Mouse (Mus musculus) hindbrain, embryonic 11.5 days (tissue): ENCODE results near the gene Sgf29. TPM values are rescaled to one million over a fixed set of nuclear protein-coding genes. Genes with fewer than 3 reads are reported as not detected.
A peak's percentile ranks its signal among the peaks of the same experiment; 100 is the strongest.

Experiments
- ATAC-seq: fragments of 200-750 bp; cut with Nextera tagmentation; 2 replicates; pipeline ENCODE4 v1.8.0; 2017; ENCODE audit warnings: mild to moderate bottlenecking, moderate TSS enrichment, moderate library complexity; ENCODE audit not compliant: low FRiP score
- DNase-seq: peaks from one replicate; pipeline ENCODE4 v3.0.0-alpha.2; 2015; ENCODE audit warnings: low spot score
- H3K27ac ChIP-seq: fragments of 300-500 bp; sonication (generic); 2 replicates; pipeline ENCODE4 v1.5.1; 2014; ENCODE audit warnings: mild to moderate bottlenecking, low read depth, low read length
- H3K27me3 ChIP-seq: fragments of 300-500 bp; sonication (generic); 2 replicates; pipeline ENCODE4 v1.6.1; 2014; ENCODE audit warnings: mild to moderate bottlenecking, low read length, moderate library complexity, mixed read lengths; ENCODE audit not compliant: control insufficient read depth, insufficient read depth
- H3K36me3 ChIP-seq: fragments of 300-500 bp; sonication (generic); 2 replicates; pipeline ENCODE4 v1.6.1; 2014; ENCODE audit warnings: mild to moderate bottlenecking, low read length, moderate library complexity, mixed read lengths; ENCODE audit not compliant: control insufficient read depth, insufficient read depth
- H3K4me1 ChIP-seq: fragments of 300-500 bp; sonication (generic); replicated peaks from 2 replicates; pipeline ENCODE4 v1.6.1; 2014; ENCODE audit warnings: low read length, mixed read lengths; ENCODE audit not compliant: control insufficient read depth, insufficient read depth
- H3K4me2 ChIP-seq: fragments of 300-500 bp; sonication (generic); replicated peaks from 2 replicates; pipeline ENCODE4 v1.6.1; 2014; ENCODE audit warnings: mild to moderate bottlenecking, low read depth, low read length
- H3K4me3 ChIP-seq: fragments of 300-500 bp; sonication (generic); 2 replicates; pipeline ENCODE4 v1.5.1; 2014; ENCODE audit warnings: low read depth, low read length
- H3K9ac ChIP-seq: fragments of 300-500 bp; sonication (generic); 2 replicates; pipeline ENCODE4 v1.6.1; 2014; ENCODE audit warnings: low read depth, low read length
- H3K9me3 ChIP-seq: fragments of 300-500 bp; sonication (generic); 2 replicates; pipeline ENCODE4 v1.6.1; 2016; ENCODE audit warnings: low read length; ENCODE audit not compliant: control insufficient read depth
- WGBS: fragments of 180-500 bp; shearing (Covaris S2); extraction: QIAGEN DNeasy Blood & Tissue Kit; methylation state at CpG from one replicate; pipeline ENCODE4 v1.1.7; 2014; 5-methylcytosine and 5-hydroxymethylcytosine counted together
- polyA plus RNA-seq: library from polyadenylated mRNA; unstranded; fragments of >200 nt; fragmentation: Nextera tagmentation; extraction: Ambion mirVana; gene quantifications from 2 replicates; pipeline ENCODE4 v1.2.1, GENCODE M21; 2014

Sgf29 gene
- polyA plus RNA-seq, 1 experiment from 2014 or later = 49.3 TPM

DNA sequence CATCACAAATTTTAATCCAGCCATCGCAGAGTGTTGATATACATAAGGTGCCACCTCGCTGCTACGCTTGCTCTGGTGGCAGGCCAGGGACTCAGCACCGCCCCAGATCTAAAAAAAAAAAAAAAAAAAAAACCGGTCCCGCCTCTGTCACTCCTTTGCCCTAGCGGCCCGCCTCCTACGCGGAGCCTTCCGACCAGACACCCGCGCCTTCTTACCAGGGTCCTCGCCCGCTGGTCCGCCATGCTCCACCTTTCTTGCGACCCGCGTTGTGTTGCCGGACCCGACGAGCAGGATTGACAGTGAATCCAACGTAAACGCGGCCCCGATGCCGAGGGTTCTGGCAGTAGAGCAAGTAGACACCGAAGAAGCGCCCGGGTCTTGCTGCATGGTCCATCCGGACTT lies 46.1 kb downstream of the Sgf29 start, which contains the start of gene Bola2:
Bola2 (plus strand) TSS at position 192 of the 402 bp plus-strand sequence.
- peak; percentile 55 for ATAC-seq
- H3K4me3 ChIP-seq = peak within 1 kb of the TSS; percentile 83
- H3K4me1 ChIP-seq = peaks cover 9% of the 10 kb centered on the region
- H3K9me3 ChIP-seq = no peaks in the 10 kb centered on the region
- peak within 1 kb of the TSS; percentile 87 for H3K4me2 ChIP-seq
- peak within 1 kb of the TSS; percentile 92 for H3K27ac ChIP-seq
- H3K27me3 ChIP-seq = no peaks in the 10 kb centered on the region
- peak within 1 kb of the TSS; percentile 86 for H3K9ac ChIP-seq
- WGBS = under 1% methylated on average over 31 of the region's 31 CpGs
- no peak for DNase-seq
- H3K36me3 ChIP-seq = peaks cover 5% of the 10 kb centered on the region; the same call in 1 of the 2 replicates

DNA sequence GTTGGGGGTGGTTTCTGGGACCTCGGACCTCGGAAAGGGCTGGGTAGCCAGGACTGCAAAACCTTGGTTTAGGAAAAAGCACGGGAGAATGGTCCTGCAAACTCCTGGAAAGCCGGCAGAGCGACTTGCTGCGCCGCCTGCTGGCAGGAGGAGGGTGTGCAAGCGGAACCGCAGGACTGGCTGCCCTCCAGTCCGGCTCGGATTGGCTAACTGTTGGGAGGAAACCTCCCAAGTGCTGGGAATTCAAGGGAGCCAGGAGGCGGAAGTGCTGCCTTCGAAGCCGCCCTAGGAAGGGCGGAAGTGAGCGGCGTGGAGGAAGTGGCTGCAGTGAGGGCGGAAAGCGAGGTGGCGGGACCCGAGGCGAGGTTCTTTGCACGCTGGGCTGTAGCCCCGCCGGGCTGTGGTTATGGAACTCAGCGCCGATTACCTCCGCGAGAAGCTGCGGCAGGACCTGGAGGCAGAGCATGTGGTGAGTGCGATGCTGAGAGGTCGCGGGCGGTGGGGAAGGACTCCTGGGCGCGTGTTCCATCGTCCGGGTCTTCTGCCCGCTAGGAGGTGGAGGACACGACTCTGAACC lies 46.6 kb downstream of the Sgf29 start, which contains the start of gene Slx1b:
Slx1b (minus strand) TSS at position 154 of the 577 bp plus-strand sequence.
- H3K9ac ChIP-seq = peak within 1 kb of the TSS; percentile 86
- 1% methylated on average over 37 of the region's 40 CpGs for WGBS
- peak; percentile 97 for DNase-seq
- H3K4me3 ChIP-seq = peak within 1 kb of the TSS; percentile 83
- H3K27ac ChIP-seq = peak within 1 kb of the TSS; percentile 92
- no peaks in the 10 kb centered on the region for H3K9me3 ChIP-seq
- H3K4me2 ChIP-seq = peak within 1 kb of the TSS; percentile 87
- peak; percentile 95 for ATAC-seq
- H3K4me1 ChIP-seq = peaks cover 9% of the 10 kb centered on the region
- H3K36me3 ChIP-seq = peaks cover 4% of the 10 kb centered on the region; the same call in 1 of the 2 replicates
- H3K27me3 ChIP-seq = no peaks in the 10 kb centered on the region

DNA sequence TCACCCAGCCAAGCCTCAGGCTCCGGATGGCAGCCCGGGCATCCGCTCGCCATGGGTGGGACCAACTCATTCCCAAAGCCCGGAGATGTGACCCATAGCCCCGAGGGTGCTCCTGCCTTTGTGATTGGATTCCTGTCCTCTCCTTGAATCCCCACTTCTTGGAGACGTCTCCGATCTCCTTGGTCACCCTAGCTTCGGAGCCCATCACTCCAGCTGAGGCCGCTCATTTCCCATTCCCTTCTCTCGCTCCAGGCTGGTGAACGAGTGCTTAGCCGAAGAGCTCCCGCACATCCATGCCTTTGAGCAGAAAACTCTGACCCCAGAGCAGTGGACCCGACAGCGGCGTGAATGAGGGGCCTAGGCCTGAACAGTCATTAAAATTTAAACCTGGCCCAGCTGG lies 47.2 kb downstream of the Sgf29 start:
- no peaks in the 10 kb centered on the region for H3K27me3 ChIP-seq
- H3K4me1 ChIP-seq = peaks cover 12% of the 10 kb centered on the region
- DNase-seq (no peak), ATAC-seq (no peak)
- no peaks in the 10 kb centered on the region for H3K9me3 ChIP-seq
- peak overlapping the region; percentile 83 for H3K4me3 ChIP-seq
- peak overlapping the region; percentile 69 for H3K27ac ChIP-seq
- H3K9ac ChIP-seq = peak overlapping the region; percentile 77
- 2% methylated on average over 17 of the region's 17 CpGs for WGBS
- peaks cover under 1% of the 10 kb centered on the region; the same call in 1 of the 2 replicates for H3K36me3 ChIP-seq
- H3K4me2 ChIP-seq = peak overlapping the region; percentile 87

DNA sequence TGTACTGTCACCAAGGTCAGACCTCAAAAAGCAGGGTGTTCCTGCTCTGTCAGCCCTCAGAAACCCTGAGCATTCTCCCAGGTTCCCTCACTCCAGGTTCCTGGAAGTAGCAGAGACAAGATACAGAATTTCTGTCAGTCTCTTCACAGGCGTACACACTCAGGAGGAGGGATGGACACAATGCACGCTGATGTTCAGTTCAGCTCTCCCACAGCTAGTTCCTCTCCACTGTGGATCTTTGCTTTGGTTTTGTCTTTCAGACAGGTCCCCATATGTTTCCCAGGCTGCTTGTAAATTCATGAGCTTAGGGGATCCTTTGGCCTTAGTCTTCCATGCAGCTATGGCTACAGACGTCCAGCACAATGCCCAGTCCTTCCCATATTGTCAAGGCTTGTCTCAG lies 47.8 kb downstream of the Sgf29 start:
- 70% methylated on average over 3 of the region's 3 CpGs for WGBS
- peak overlapping the region; percentile 77; the same call in 1 of the 2 replicates for H3K9ac ChIP-seq
- peak overlapping the region; percentile 87 for H3K4me2 ChIP-seq
- no peaks in the 10 kb centered on the region for H3K27me3 ChIP-seq
- H3K4me3 ChIP-seq = peak overlapping the region; percentile 83
- no peaks in the 10 kb centered on the region for H3K36me3 ChIP-seq
- H3K27ac ChIP-seq = no peak overlapping the region
- DNase-seq = no peak
- ATAC-seq = no peak
- peaks cover 15% of the 10 kb centered on the region for H3K4me1 ChIP-seq
- no peaks in the 10 kb centered on the region for H3K9me3 ChIP-seq

DNA sequence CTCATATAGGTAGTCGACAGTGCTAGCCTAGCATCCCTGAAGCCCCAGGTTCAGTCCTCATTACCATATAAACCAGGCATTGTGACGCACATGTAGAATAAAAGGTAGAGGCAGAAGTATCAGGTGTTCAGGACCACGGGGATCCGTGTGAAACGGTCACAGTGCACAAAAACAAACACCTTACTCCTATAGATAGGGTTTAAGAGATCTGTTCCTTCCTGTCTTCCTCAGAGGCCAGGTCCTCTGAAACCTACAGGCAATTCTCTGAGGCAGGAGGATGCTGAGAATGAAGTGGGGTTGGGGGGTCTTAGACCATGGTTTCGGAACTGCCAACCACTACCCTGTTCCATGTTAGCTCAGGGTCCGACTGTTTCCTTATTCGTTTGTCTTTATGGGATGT lies 48.7 kb downstream of the Sgf29 start:
- 98% methylated on average over 8 of the region's 8 CpGs for WGBS
- Histone ChIP-seq H3K9me3 (no peaks in the 10 kb centered on the region), H3K27ac (no peak overlapping the region), H3K4me3 (no peak overlapping the region), H3K9ac (no peak overlapping the region), H3K27me3 (no peaks in the 10 kb centered on the region), H3K4me2 (no peak overlapping the region), H3K36me3 (no peaks in the 10 kb centered on the region), H3K4me1 (peaks cover 15% of the 10 kb centered on the region)
- ATAC-seq = no peak
- no peak for DNase-seq

DNA sequence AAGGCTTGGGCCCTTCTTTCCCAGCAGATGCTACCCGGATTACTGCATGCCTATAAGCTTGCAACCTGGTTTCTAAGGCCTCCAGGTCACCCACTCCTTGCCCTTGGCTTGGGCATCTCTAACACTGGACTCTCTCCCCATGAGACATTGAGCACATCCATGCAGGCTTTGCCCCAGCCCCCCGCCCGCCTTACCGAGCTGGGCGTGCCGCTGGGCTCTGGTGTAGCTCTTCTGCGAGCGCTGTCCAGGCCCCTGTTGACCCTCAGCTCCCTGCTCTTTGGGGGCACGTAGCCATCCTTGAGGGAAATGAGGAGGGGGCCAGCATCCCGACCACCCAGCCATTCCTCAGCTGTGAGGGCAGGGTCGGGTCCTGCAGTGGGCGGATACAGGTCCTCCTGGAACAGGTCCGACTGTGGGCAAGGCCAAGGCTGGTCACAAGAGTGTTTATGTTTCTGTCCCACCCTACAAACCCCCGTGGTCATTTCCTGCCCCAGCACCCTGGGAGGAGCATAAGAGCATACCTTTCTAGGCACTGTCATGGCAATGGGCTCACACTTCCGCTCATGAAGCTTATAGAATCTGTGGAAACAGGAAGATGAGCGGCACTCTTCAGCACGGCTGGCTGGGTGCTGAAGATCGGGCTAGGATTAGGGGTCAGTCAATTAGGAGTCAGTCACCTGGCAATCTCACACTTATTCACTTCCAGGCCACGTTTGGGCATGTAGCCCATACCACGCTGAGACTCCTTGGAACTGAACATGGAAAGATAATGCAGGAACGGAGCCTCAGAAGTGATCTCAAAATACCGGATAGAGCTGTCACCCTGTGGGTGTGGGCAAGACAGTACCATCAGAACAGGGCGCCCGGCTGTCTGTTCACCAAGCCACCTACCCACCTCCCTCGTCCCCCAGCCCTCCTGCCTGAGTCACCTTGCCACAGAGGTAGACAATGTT lies 51.2 kb downstream of the Sgf29 start:
- Histone ChIP-seq H3K36me3 (no peaks in the 10 kb centered on the region), H3K27me3 (no peaks in the 10 kb centered on the region), H3K4me1 (peaks cover 17% of the 10 kb centered on the region), H3K4me2 (no peak overlapping the region), H3K9me3 (no peaks in the 10 kb centered on the region), H3K27ac (no peak overlapping the region), H3K4me3 (no peak overlapping the region), H3K9ac (no peak overlapping the region)
- DNase-seq (no peak), ATAC-seq (no peak)
- 85% methylated on average over 25 of the region's 25 CpGs for WGBS

DNA sequence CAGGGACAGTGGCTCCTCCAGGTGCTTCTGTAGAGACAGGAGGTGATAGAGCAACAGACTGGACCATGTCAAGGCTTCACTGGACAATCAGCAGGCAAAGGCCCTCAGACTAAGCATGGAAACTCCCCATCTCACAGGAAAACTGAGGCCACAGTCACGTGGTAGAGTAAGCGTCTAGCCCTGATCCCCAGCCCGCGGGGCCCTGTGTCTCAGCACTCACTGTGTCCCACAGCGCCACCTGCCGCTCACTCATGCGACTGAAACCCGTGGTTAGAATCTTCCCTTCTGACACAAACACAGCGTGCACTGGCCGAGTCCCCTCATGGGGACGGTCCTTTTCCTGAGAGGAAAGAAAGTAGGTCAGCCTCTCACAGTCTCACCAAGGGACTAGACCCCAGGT lies 52.0 kb downstream of the Sgf29 start:
- H3K9me3 ChIP-seq = no peaks in the 10 kb centered on the region
- peak overlapping the region; percentile 9 for H3K4me2 ChIP-seq
- WGBS = 2% methylated on average over 11 of the region's 11 CpGs
- H3K4me1 ChIP-seq = peaks cover 17% of the 10 kb centered on the region
- H3K9ac ChIP-seq = no peak overlapping the region
- no peak overlapping the region for H3K27ac ChIP-seq
- no peak overlapping the region for H3K4me3 ChIP-seq
- H3K36me3 ChIP-seq = no peaks in the 10 kb centered on the region
- H3K27me3 ChIP-seq = no peaks in the 10 kb centered on the region
- DNase-seq (peak; percentile 96), ATAC-seq (peak; percentile 40; the same call in 1 of the 2 replicates)

DNA sequence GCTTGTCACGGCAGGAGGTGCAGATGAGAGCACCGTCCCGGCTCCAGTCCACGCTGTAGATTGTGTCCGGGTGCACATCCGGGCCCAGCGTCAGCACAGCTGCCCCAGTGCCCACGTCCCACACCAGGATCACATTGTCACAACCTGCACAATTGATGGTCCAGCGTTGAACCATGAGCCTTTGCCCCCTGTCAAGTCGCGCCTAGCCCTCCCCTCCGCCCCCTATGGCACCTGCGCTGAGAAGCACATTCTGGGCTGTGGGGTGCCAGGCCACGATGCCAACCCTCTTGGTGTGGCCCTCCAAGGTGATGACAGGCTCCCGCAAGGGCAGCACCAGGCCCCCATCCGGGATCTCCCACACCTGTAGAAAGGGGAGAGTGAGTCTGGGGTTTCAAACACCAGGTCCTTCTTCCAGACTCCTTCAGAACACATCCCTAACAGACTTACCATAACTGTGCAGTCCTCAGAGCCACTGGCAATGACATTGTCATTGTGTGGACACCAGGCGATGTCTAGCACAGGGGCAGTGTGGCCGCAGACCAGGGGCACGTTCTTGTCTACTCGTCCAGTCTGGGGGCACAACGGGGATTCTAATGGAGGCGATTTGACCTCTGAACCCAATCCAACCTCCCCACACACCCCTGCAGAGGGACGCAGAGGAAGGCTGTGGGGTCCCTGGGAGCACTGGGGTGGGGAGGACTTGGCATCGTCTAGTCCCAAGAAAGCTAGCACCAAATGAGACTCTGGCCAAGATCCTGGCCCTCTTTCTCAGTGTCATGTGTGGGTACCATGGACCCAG lies 52.6 kb downstream of the Sgf29 start:
- no peaks in the 10 kb centered on the region for H3K9me3 ChIP-seq
- 56% methylated on average over 24 of the region's 24 CpGs for WGBS
- no peaks in the 10 kb centered on the region for H3K36me3 ChIP-seq
- ATAC-seq (no peak), DNase-seq (no peak)
- no peaks in the 10 kb centered on the region for H3K27me3 ChIP-seq
- no peak overlapping the region for H3K4me3 ChIP-seq
- H3K27ac ChIP-seq = no peak overlapping the region
- peaks cover 14% of the 10 kb centered on the region for H3K4me1 ChIP-seq
- H3K9ac ChIP-seq = peak overlapping the region; percentile 37; the same call in 1 of the 2 replicates
- H3K4me2 ChIP-seq = peak overlapping the region; percentile 9
